Mouse (Mus musculus) liver, adult 10 weeks (tissue): ENCODE measurements around the gene Barx1. TPM values are rescaled to one million over a fixed set of nuclear protein-coding genes. Genes with fewer than 3 reads are reported as not detected.

ENCODE experiments used
- polyA plus RNA-seq: library from polyadenylated mRNA; stranded (reverse); fragments of 350-450 nt; fragmentation: Illumina TruSeq; extraction: RNeasy Lipid Tissue Mini Kit (QIAGEN cat#74804); gene quantifications from one replicate; pipeline ENCODE4 v1.2.3, GENCODE M21; 2014; ENCODE audit warnings: low read depth, low replicate concordance

Barx1 gene
- not detected for polyA plus RNA-seq

DNA sequence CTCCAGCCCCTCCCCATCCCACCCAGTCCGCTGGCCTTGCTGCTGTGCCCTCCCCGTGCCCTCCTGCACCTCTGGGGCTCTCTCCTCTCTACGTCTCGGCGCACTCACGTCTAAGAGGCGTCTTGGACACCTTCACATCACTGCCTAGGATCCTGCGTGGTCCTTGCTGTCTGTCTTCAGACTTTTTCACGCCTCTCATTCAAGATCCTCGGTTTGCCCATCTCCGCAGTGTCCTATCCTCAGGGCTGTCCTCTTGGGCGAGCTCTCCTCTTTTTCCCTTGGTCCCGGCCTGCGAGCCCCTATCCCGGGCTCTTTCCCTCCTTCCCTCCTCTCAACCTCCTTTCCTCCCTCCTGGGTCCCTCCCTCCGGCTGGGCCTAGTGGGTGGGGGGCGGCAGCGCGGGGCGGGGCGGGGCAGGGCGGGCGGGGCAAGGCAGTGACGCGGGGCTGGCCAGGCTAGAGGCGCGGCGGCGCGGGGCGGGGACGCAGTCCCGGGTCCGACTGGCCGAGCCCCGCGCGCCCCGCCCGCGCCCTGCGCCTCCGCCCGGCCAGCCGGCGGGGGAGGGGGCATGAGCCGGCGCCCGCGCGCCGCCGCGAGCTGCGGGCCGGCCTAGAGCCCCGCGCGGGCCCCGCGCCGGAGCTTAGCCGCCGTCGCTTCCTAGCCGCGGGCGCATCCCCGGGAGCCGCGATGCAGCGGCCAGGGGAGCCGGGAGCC is at the start of gene Barx1:
Gene Barx1 (plus strand): TSS at position 568 of the 713 bp plus-strand sequence.

DNA sequence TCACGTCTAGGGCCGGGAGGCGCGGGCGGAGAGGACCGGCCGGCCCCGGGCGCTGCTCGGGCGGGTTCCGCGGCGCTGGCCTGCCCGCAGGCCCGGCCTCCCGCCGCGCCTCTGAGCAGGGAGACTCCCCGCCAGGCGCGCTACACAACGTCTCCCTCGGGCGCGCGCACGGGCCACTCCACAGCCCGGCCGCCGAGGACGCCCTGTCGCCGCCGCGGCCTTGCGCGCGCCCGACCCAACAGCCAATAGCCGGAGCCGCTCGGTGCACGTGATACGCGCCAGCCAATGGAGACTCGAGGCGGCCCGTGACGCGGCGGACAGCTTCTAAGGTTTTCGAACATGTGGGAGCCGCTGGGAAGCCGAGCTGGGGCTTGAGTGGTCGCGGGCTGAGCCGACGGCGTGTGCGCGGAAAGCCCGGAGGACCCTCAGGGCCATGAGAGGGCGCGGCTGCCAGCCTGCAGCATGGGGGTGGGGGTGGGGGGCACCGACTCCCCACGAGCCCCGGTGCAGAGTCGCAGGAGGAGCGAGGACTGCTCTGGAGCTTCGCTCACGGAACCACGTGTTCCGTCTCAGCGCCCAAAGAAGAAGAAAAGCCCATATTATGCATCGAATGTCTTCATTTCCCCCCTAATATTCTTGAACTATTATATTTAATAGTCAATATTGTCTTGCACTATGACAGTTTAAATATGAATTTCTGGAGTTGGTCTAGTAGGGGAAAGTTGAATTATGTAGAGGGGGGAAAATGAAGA is 37.2 kb upstream of the Barx1 start, which contains the start of gene Ptpdc1:
Gene Ptpdc1 (minus strand): TSS at position 232 of the 752 bp plus-strand sequence.

Other genes with a start within 250 kb of the Barx1 start
- 2.8 TPM for gene Zfp169, start 149.5 kb upstream of the Barx1 start, polyA plus RNA-seq
- not detected for gene A830005F24Rik, start 149.4 kb upstream of the Barx1 start, polyA plus RNA-seq
- gene Ptpdc1, start 37.3 kb upstream of the Barx1 start, polyA plus RNA-seq: 1.5 TPM
- 3.1 TPM for gene Phf2, start 208.1 kb downstream of the Barx1 start, polyA plus RNA-seq